Mouse (Mus musculus) Muller cell, postnatal 12 days (primary cell): ENCODE measurements at regions not wholly inside any gene's neighbourhood (a gene's known extent, or its start where the extent isn't known, plus 50 kb on each side); places are given as distances from the start of the nearest gene placed in this dataset.

Experiments used
- DNase-seq: peaks from one replicate; pipeline ENCODE4 v3.0.0-alpha.2; 2015; ENCODE audit errors: inconsistent ontology term

GRCm38 (mm10) chr6:60217840-60218239, 611.8 kb downstream of the Snca start:
- DNase-seq: no peak

GRCm38 (mm10) chr6:60201548-60201947, 628.1 kb downstream of the Snca start:
- DNase-seq: peak; percentile 1
